14 mouse cellular contexts compared by ENCODE assay signal in the genomic region with DNA sequence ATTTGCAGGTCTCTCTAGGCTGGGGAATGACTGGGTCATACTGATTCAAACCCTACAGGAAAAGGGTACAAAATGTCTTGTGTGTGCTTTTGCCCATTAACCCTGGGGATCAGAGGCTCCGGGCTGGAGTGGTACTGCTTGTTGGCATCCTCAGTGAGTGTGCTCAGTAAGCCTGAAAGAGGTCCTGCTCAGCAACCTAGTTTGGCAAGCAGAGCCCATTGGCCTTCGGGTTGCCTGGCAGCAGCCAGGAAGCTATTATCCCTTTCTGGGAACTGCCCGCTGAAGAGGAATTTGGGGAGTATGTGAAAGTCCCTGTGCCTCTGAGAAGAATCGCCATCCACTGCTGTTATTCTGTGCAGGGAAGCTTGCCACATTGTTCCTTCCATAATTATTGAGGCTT.
DNase-seq lines count a peak whose midpoint lies in the region.
"Had no signal": no experiment of that assay in that cellular context is flagged by ENCODE, and none has a peak within 500 bp of the region (broad histone marks: within the 10 kb centered on the region; RNA-seq: fewer than 3 reads in every experiment).

No protein-coding gene starts in this region.

- intact Hi-C loops in left cerebral cortex, postnatal 4 days (cut with DNase I), result no loop called here

- peak; percentile 13 for DNase-seq in cerebellum, adult 9-11 months
- no peak for DNase-seq in cerebellum, adult 11 months
- DNase-seq in left cerebral cortex, adult 9 months (ENCODE audit: low spot score in 2 of 2), result peak; percentile 13 to 28
- no peak for DNase-seq in left cerebral cortex, adult 11 months (ENCODE audit: low spot score)
- peak; percentile 19 to 32 for DNase-seq in frontal cortex, postnatal 10 days (ENCODE audit: low spot score in 2 of 2)
- DNase-seq in left cerebral cortex, postnatal 4 days, result peak; percentile 41
- no peak for DNase-seq in thymus, postnatal 36 days
- DNase-seq in ovary, postnatal 36 days (ENCODE audit: low spot score), result no peak
- DNase-seq: adrenal gland, adult 2 months; gastrocnemius, adult 2 months; kidney, adult 9 months; liver, embryonic 13.5 days; lung, postnatal 36 days; thymus, adult 2 months had no signal

Comparison
In these comparisons a context has a peak if more than half of its experiments do, and no peak if none do; other contexts are left out.
1. DNase-seq: peak in cerebellum, adult 9-11 months (single experiment), left cerebral cortex, adult 9 months (2 of 2), frontal cortex, postnatal 10 days (2 of 2) and left cerebral cortex, postnatal 4 days (single experiment); none in cerebellum, adult 11 months (single experiment), left cerebral cortex, adult 11 months (single experiment), thymus, postnatal 36 days (0 of 2) and ovary, postnatal 36 days (single experiment).